Mouse (Mus musculus) MEL (cell line): ENCODE results near the gene Ccdc121. TPM values are rescaled to one million over a fixed set of nuclear protein-coding genes. Genes with fewer than 3 reads are reported as not detected.

Experiments used
- DNase-seq: peaks from one replicate; pipeline ENCODE4 v3.0.0; 2011; ENCODE audit warnings: low read depth, low spot score
- H3K27ac ChIP-seq: 2 replicates; pipeline ENCODE4 v1.5.1; 2012; ENCODE audit warnings: low read depth, mild to moderate bottlenecking, control low read depth, low read length, moderate library complexity; ENCODE audit not compliant: control insufficient read depth
- H3K27me3 ChIP-seq, 2 experiments: fragments of 150-350 bp in 1 of 2; sonication (generic) in 1 of 2; 2 replicates each; pipeline ENCODE4 v1.6.1; 2012; ENCODE audit warnings: low read length in 2 of 2, mild to moderate bottlenecking in 2 of 2, improper control_type of control experiment in 1 of 2, moderate library complexity in 1 of 2; ENCODE audit not compliant: insufficient read depth in 2 of 2, control insufficient read depth in 1 of 2
- H3K36me3 ChIP-seq, 2 experiments: 2 replicates each; pipeline ENCODE4 v1.6.1; 2012 to 2014; ENCODE audit warnings: low read length in 2 of 2, improper control_type of control experiment in 1 of 2, inconsistent platforms in 1 of 2, mild to moderate bottlenecking in 1 of 2; ENCODE audit not compliant: insufficient read depth in 2 of 2, control insufficient read depth in 1 of 2
- H3K4me1 ChIP-seq, 2 experiments: fragments of 150-350 bp in 1 of 2; sonication (generic) in 1 of 2; 2 replicates each; pipeline ENCODE4 v1.6.1; 2012; ENCODE audit warnings: low read length in 2 of 2, improper control_type of control experiment in 1 of 2, mild to moderate bottlenecking in 1 of 2; ENCODE audit not compliant: insufficient read depth in 2 of 2, control insufficient read depth in 1 of 2
- H3K4me3 ChIP-seq, 2 experiments: fragments of 150-350 bp in 1 of 2; sonication (generic) in 1 of 2; 2 replicates each; pipeline ENCODE4 v1.5.1; 2012; ENCODE audit warnings: low read depth in 2 of 2, low read length in 2 of 2, mild to moderate bottlenecking in 2 of 2, moderate library complexity in 2 of 2, control low read depth in 1 of 2, improper control_type of control experiment in 1 of 2; ENCODE audit not compliant: control insufficient read depth in 1 of 2, insufficient read depth in 1 of 2
- H3K79me2 ChIP-seq: 2 replicates; pipeline ENCODE4 v1.6.1; 2012; ENCODE audit warnings: mild to moderate bottlenecking, low read length, moderate library complexity; ENCODE audit not compliant: control insufficient read depth, poor library complexity, insufficient read depth
- H3K9ac ChIP-seq: 2 replicates; pipeline ENCODE4 v1.6.1; 2012; ENCODE audit warnings: low read depth, mild to moderate bottlenecking, control low read depth, low read length, moderate library complexity; ENCODE audit not compliant: control insufficient read depth, poor library complexity, severe bottlenecking
- H3K9me3 ChIP-seq: fragments of 150-350 bp; sonication (generic); replicated peaks from 2 replicates; pipeline ENCODE4 v1.6.1; 2012; ENCODE audit warnings: mild to moderate bottlenecking, low read length, improper control_type of control experiment, moderate library complexity; ENCODE audit not compliant: insufficient read depth
- BHLHE40 ChIP-seq: IDR thresholded peaks from 2 replicates; pipeline ENCODE4 v1.6.1; 2012; ENCODE audit warnings: low read depth, mild to moderate bottlenecking, inconsistent platforms, low read length, improper control_type of control experiment, borderline replicate concordance
- CHD2 ChIP-seq: IDR thresholded peaks from 2 replicates; pipeline ENCODE4 v1.6.1; 2011; ENCODE audit warnings: low read length, improper control_type of control experiment
- CTCF ChIP-seq, 3 experiments: IDR thresholded peaks in 2 of 3; conservative IDR thresholded peaks in 1 of 3; 2 replicates each; pipeline ENCODE4 v1.5.1; 2011 to 2012; ENCODE audit warnings: low read length in 3 of 3, low read depth in 2 of 3, mild to moderate bottlenecking in 2 of 3, improper control_type of control experiment in 1 of 3, inconsistent platforms in 1 of 3, mixed read lengths in 1 of 3, moderate library complexity in 1 of 3; ENCODE audit not compliant: control insufficient read depth in 1 of 3, insufficient read depth in 1 of 3, poor library complexity in 1 of 3, severe bottlenecking in 1 of 3
- ELF1 ChIP-seq: IDR thresholded peaks from 2 replicates; pipeline ENCODE4 v1.6.1; 2014; ENCODE audit warnings: low read depth, mild to moderate bottlenecking, inconsistent platforms, low read length, improper control_type of control experiment, moderate library complexity
- EP300 ChIP-seq, 2 experiments: IDR thresholded peaks; 2 replicates each; pipeline ENCODE4 v1.6.1; 2011; ENCODE audit warnings: improper control_type of control experiment in 2 of 2, low read length in 2 of 2, low read depth in 1 of 2, mild to moderate bottlenecking in 1 of 2
- GABPA ChIP-seq: IDR thresholded peaks from 2 replicates; pipeline ENCODE4 v1.6.1; 2012; ENCODE audit warnings: low read depth, mild to moderate bottlenecking, inconsistent platforms, low read length, improper control_type of control experiment, moderate library complexity
- HCFC1 ChIP-seq: IDR thresholded peaks from 2 replicates; pipeline ENCODE4 v1.6.1; 2012; ENCODE audit warnings: low read depth, mild to moderate bottlenecking, inconsistent platforms, low read length, improper control_type of control experiment, moderate library complexity
- JUND ChIP-seq: IDR thresholded peaks from 2 replicates; pipeline ENCODE4 v1.6.1; 2011; ENCODE audit warnings: low read depth, mild to moderate bottlenecking, improper control_type of control experiment, low read length
- KAT2A ChIP-seq: conservative IDR thresholded peaks from 2 replicates; pipeline ENCODE4 v1.6.1; 2012; ENCODE audit warnings: low read depth, low read length, improper control_type of control experiment, inconsistent platforms
- MAFK ChIP-seq: IDR thresholded peaks from 2 replicates; pipeline ENCODE4 v1.6.1; 2011; ENCODE audit warnings: low read depth, mild to moderate bottlenecking, low read length, improper control_type of control experiment, borderline replicate concordance
- MAX ChIP-seq: IDR thresholded peaks from 2 replicates; pipeline ENCODE4 v1.6.1; 2011; ENCODE audit warnings: low read length, improper control_type of control experiment
- MXI1 ChIP-seq: IDR thresholded peaks from 2 replicates; pipeline ENCODE4 v1.6.1; 2011; ENCODE audit warnings: mild to moderate bottlenecking, low read depth, low read length, improper control_type of control experiment
- MYB ChIP-seq: IDR thresholded peaks from 2 replicates; pipeline ENCODE4 v1.6.1; 2011; ENCODE audit warnings: mild to moderate bottlenecking, low read depth, low read length, improper control_type of control experiment
- MYC ChIP-seq: IDR thresholded peaks from 2 replicates; pipeline ENCODE4 v1.6.1; 2011; ENCODE audit warnings: low read depth, mild to moderate bottlenecking, low read length, improper control_type of control experiment, moderate library complexity
- NRF1 ChIP-seq: IDR thresholded peaks from 2 replicates; pipeline ENCODE4 v1.6.1; 2014; ENCODE audit warnings: low read depth, mild to moderate bottlenecking, inconsistent platforms, low read length, improper control_type of control experiment, moderate library complexity; ENCODE audit not compliant: poor library complexity, insufficient read depth, severe bottlenecking
- POLR2AphosphoS2 ChIP-seq: IDR thresholded peaks from 2 replicates; pipeline ENCODE4 v1.6.1; 2011; ENCODE audit warnings: low read length, improper control_type of control experiment
- SIN3A ChIP-seq: IDR thresholded peaks from 2 replicates; pipeline ENCODE4 v1.6.1; 2012; ENCODE audit warnings: low read length, improper control_type of control experiment, inconsistent platforms
- SMC3 ChIP-seq: IDR thresholded peaks from 2 replicates; pipeline ENCODE4 v1.6.1; 2011; ENCODE audit warnings: low read depth, low read length, improper control_type of control experiment
- TAL1 ChIP-seq: IDR thresholded peaks from 2 replicates; pipeline ENCODE4 v1.6.1; 2012; ENCODE audit warnings: mild to moderate bottlenecking, inconsistent platforms, low read length, moderate library complexity, mixed read lengths
- TBP ChIP-seq: IDR thresholded peaks from 2 replicates; pipeline ENCODE4 v1.8.0; 2011; ENCODE audit warnings: low read depth, low read length, improper control_type of control experiment
- TCF12 ChIP-seq: IDR thresholded peaks from 2 replicates; pipeline ENCODE4 v1.6.1; 2014; ENCODE audit warnings: low read depth, mild to moderate bottlenecking, inconsistent platforms, low read length, improper control_type of control experiment, moderate library complexity
- ZKSCAN1 ChIP-seq: IDR thresholded peaks from 2 replicates; pipeline ENCODE4 v1.6.1; 2012; ENCODE audit warnings: low read depth, mild to moderate bottlenecking, inconsistent platforms, low read length, improper control_type of control experiment, moderate library complexity
- polyA plus RNA-seq, 2 experiments: library from polyadenylated mRNA; stranded (reverse) in 1 of 2; unstranded in 1 of 2; fragments of >175 nt in 1 of 2; fragments of >200 nt in 1 of 2; gene quantifications; 2 replicates each; pipeline versions ENCODE4 v1.2.1 to v1.2.4; 2012; ENCODE audit warnings: low replicate concordance in 2 of 2, low read depth in 1 of 2; ENCODE audit not compliant: insufficient read length in 2 of 2, insufficient read depth in 1 of 2, missing spikeins in 1 of 2
- total RNA-seq: library from RNA; depleted of rRNA; stranded (reverse); fragments of 300-350 nt; gene quantifications from 2 replicates; pipeline ENCODE4 v1.2.3, GENCODE M21; 2012

Ccdc121 gene
- total and polyA plus RNA-seq, 3 experiments = not detected

- Histone ChIP-seq H3K27me3 (peaks cover 1 to 4% of the 10 kb centered on the region in 2 experiments; a peak in 3 of 4 replicates), H3K4me1 (peaks cover 0 to 11% of the 10 kb centered on the region in 2 experiments; a peak in 1 of 4 replicates), H3K27ac (no peak overlapping the region), H3K9me3 (no peaks in the 10 kb centered on the region), H3K4me3 (no peak overlapping the region), H3K79me2 (no peaks in the 10 kb centered on the region), H3K9ac (no peak overlapping the region), H3K36me3 (no peaks in the 10 kb centered on the region)
- no peak for TF ChIP-seq POLR2AphosphoS2
- no peak for TF ChIP-seq MXI1
- TF ChIP-seq TAL1 = no peak
- TF ChIP-seq TBP = no peak
- TF ChIP-seq EP300 (IDR thresholded peaks at IDR 0.05; ENCODE audit: low read depth in 1 of 2, low read length in 2 of 2) = no peak
- TF ChIP-seq BHLHE40 = no peak
- DNase-seq = peak; percentile 40
Measured at GRCm38 (mm10) chr1:181552533-181553410, 41.5 kb upstream of the Ccdc121 start.

- no peaks in the 10 kb centered on the region for H3K9me3 ChIP-seq
- DNase-seq = no peak
- peaks cover 1 to 4% of the 10 kb centered on the region in 2 experiments; a peak in 3 of 4 replicates for H3K27me3 ChIP-seq
- no peaks in the 10 kb centered on the region for H3K79me2 ChIP-seq
- TF ChIP-seq MAFK = no peak
- TF ChIP-seq TCF12 = no peak
- TF ChIP-seq ELF1 = no peak
- no peak for TF ChIP-seq CHD2
- no peak for TF ChIP-seq TBP
- no peak for TF ChIP-seq EP300 (IDR thresholded peaks at IDR 0.05; ENCODE audit: low read depth in 1 of 2, low read length in 2 of 2)
- no peak for TF ChIP-seq MAX
- no peak for TF ChIP-seq MYC
- no peak for TF ChIP-seq NRF1
- TF ChIP-seq SIN3A = no peak
- TF ChIP-seq MYB = no peak
- TF ChIP-seq ZKSCAN1 = no peak
- TF ChIP-seq SMC3 = no peak
- no peak for TF ChIP-seq BHLHE40
- TF ChIP-seq CTCF (IDR thresholded peaks at IDR 0.05 in 2 of 3, conservative IDR thresholded peaks at IDR 0.05 in 1 of 3; ENCODE audit: control insufficient read depth in 1 of 3, insufficient read depth in 1 of 3, low read depth in 2 of 3, low read length in 3 of 3, poor library complexity in 1 of 3, severe bottlenecking in 1 of 3) = no peak
- no peak for TF ChIP-seq GABPA
- no peak for TF ChIP-seq KAT2A
- TF ChIP-seq JUND = no peak
- no peak for TF ChIP-seq HCFC1
- TF ChIP-seq, all 39 proteins: peak for 0
- peaks cover 0 to 11% of the 10 kb centered on the region in 2 experiments; a peak in 1 of 4 replicates for H3K4me1 ChIP-seq
- no peak overlapping the region for H3K4me3 ChIP-seq
- no peaks in the 10 kb centered on the region for H3K36me3 ChIP-seq
- H3K27ac ChIP-seq = no peak overlapping the region
- H3K9ac ChIP-seq = no peak overlapping the region
Measured at GRCm38 (mm10) chr1:181550826-181551225, 39.6 kb upstream of the Ccdc121 start.
